Mouse (Mus musculus) CD4-positive naive resting alpha-beta T cell, adult 76 days (primary cell): Measurements from ENCODE around the gene A630023A22Rik. TPM values are rescaled to one million over a fixed set of nuclear protein-coding genes. Genes with fewer than 3 reads are reported as not detected.

Source experiments
- total RNA-seq: library from RNA; stranded (reverse); gene quantifications from one replicate; pipeline ENCODE4 v1.2.4, GENCODE M21; 2023

The A630023A22Rik gene
- total RNA-seq: not detected

DNA sequence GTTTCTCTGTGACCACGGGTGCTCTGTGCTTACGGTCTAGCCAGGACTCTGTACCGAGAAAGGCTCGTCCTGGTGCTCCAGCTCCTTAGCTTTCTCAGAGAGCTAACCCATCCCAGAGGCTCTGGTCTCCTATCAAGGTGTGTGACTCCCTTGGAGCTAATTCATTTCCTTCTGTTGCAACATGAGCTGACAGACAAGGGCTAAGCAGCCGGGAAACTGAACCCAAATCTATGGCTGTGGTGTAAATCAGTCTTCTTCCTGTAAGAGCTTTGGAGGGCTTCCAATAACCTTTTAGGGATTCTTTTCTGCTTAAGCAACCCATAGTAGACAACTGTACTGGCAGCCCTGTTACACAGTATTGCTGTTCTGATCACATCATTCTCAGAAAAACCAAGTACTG is at the start of gene A630023A22Rik:
TSS of gene A630023A22Rik (minus strand) at position 154 of the 400 bp plus-strand sequence.

DNA sequence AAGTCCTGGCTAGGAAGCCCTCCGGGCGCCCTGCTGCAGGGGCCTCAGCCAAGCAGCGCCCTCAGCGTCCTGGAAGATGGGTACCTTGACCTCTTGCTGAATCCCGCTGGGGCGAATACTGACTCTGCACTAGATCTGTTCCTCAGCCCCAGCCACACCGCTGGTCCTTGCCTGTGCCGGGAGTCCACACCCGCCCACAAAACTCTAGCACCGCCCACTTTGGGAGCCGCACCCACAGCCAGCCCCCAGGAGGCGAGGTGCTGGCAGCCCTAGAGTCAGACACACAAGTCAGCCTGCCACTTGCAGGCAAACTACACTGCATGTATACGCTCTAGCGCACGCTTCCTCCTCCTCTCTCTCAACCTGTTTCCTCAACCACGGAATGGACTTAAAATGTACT is 49.8 kb upstream of the A630023A22Rik start, which contains the start of gene Npy4r:
TSS of gene Npy4r (minus strand) at position 148 of the 400 bp plus-strand sequence.

DNA sequence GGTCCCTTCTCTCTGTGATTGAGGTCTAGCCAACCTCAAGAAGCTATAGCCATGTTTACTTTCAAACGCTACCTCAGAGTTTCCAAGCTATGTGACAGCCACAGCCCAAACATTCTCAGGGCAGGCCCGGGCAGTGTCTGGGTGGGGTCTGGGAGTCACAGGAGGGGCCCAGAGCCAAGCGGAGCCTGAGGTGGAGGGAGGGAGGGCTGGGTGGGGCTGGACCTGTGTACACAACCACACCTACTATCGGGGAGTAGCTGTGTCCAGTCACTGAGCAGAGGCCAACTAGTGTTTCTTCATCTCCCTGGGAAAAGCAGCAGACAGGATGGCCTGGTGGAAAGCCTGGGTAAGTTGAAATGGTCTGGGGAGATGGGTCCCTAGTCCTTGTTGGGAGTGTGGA is 16.8 kb downstream of the A630023A22Rik start, which contains the start of gene Anxa8:
TSS of gene Anxa8 (plus strand) at position 251 of the 400 bp plus-strand sequence.

DNA sequence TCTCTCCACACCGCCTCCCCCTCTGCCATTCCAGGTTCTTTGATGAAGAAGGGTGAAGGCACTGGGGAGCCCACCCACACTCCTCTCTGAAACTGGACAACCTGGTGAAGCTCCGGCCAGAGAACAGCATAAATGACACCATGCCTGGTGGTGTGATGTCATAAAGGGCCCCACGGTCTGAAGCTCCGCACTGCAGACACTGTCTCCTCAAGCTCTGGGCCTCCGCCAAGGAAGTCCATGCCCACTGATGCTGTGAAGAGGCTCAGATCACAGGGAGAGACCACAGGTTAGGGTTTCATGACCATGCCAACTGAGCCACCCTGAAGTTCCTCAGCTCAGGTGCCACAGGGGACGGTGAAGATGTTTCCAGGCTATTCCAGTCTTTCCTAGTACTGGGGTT is 50.0 kb downstream of the A630023A22Rik start, which contains the start of gene Antxrl:
TSS of gene Antxrl (plus strand) at position 192 of the 400 bp plus-strand sequence.

DNA sequence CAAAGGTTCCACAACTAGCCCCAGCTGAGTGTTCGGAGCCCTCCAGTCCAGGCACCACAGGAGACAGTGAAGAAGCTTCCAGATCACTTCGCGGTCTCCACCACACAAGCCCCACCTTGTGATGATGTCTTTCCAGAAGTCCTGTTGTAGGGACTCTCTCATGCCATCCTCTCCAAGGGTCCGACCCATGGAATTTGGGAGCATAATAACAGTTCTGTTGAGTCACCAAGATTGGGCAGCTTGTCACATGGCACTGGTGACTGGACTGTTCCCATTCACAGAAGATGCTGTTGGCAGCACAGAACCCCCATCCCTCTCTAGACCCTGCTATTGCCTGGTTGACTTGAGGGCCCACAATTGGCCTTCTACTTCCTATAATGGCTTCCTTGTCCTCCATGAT is 86.2 kb downstream of the A630023A22Rik start, which contains the start of gene Gm5460:
TSS of gene Gm5460 (plus strand) at position 378 of the 400 bp plus-strand sequence.

DNA sequence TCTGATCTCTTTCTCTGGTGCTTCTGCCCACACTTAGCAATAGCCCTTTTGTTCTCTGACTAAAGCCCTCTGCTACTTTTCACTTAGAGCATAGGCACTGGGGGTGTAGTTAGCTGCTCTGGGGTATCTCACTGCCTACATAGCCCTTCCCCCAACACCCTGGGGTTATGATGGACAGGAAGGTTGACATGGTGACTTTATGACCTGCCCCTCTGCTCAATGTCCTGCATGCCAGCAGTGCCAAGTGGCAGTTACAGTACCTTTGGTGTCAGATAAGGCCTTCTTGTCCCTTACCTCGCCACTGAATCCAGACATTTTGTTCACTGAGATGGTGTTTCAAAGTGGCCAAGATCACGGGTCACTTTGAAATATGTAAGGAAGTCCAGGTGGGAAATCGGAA is 87.5 kb downstream of the A630023A22Rik start, which contains the start of gene Gm30083:
TSS of gene Gm30083 (minus strand) at position 120 of the 400 bp plus-strand sequence.

Other genes starting within 250 kb of the A630023A22Rik start
- not detected for gene Gdf10, start 179.2 kb downstream of the A630023A22Rik start, total RNA-seq
- not detected for gene Gdf2, start 161.7 kb downstream of the A630023A22Rik start, total RNA-seq
- not detected for gene Rbp3, start 148.8 kb downstream of the A630023A22Rik start, total RNA-seq
- gene Zfp488, start 124.0 kb downstream of the A630023A22Rik start, total RNA-seq: 0.29 TPM
- gene Gm30083, start 87.6 kb downstream of the A630023A22Rik start, total RNA-seq: not detected
- not detected for gene Gm5460, start 86.0 kb downstream of the A630023A22Rik start, total RNA-seq
- gene Antxrl, start 50.0 kb downstream of the A630023A22Rik start, total RNA-seq: not detected
- gene Anxa8, start 16.8 kb downstream of the A630023A22Rik start, total RNA-seq: not detected
- gene Npy4r, start 49.7 kb upstream of the A630023A22Rik start, total RNA-seq: not detected
- 0.09 TPM for gene Gprin2, start 98.9 kb upstream of the A630023A22Rik start, total RNA-seq
- not detected for gene Syt15, start 116.8 kb upstream of the A630023A22Rik start, total RNA-seq
- gene Shld2, start 207.7 kb upstream of the A630023A22Rik start, total RNA-seq: 20.6 TPM
- gene Glud1, start 208.0 kb upstream of the A630023A22Rik start, total RNA-seq: 153 TPM